Mouse (Mus musculus): ENCODE results near the gene Pot1a. TPM values are rescaled to one million over a fixed set of nuclear protein-coding genes. Genes with fewer than 3 reads are reported as not detected.
A peak's percentile ranks its signal among the peaks of the same experiment; 100 is the strongest.

Gene Pot1a
- 29.0 and 29.4 TPM in 2 replicates for polyA plus RNA-seq (2016; fragmentation: Nextera tagmentation; extraction: Ambion mirVana)

GRCm38 (mm10) chr6:25808806-25809495 is at the start of gene Pot1a:
TSS of gene Pot1a (minus strand) at chr6:25809246.
- DNase-seq (ENCODE audit: low spot score), result peak; percentile 98
- Histone ChIP-seq H3K9me3 (no peaks in the 10 kb centered on the region), H3K27me3 (ENCODE audit: insufficient read depth, poor library complexity, severe bottlenecking) (no peaks in the 10 kb centered on the region), H3K36me3 (peaks cover 4% of the 10 kb centered on the region; the same call in 1 of the 2 replicates), H3K4me3 (peak within 1 kb of the TSS; percentile 68), H3K27ac (peak within 1 kb of the TSS; percentile 92), H3K4me1 (0 out of 2 replicates have a peak, but pooled peaks cover 3% of the 10 kb centered on the region)
- WGBS, result under 1% methylated on average over 34 of the region's 34 CpGs

- Histone ChIP-seq H3K4me3 (no peak overlapping the region), H3K36me3 (no peaks in the 10 kb centered on the region), H3K4me1 (no peaks in the 10 kb centered on the region), H3K9me3 (no peaks in the 10 kb centered on the region), H3K27me3 (ENCODE audit: insufficient read depth, poor library complexity, severe bottlenecking) (no peaks in the 10 kb centered on the region), H3K27ac (no peak overlapping the region)
- DNase-seq (ENCODE audit: low spot score), result no peak
- 47% methylated on average over 2 of the region's 2 CpGs for WGBS
These were observed 27.2 kb upstream of the Pot1a start for GRCm38 (mm10) chr6:25836261-25836660.

DNA sequence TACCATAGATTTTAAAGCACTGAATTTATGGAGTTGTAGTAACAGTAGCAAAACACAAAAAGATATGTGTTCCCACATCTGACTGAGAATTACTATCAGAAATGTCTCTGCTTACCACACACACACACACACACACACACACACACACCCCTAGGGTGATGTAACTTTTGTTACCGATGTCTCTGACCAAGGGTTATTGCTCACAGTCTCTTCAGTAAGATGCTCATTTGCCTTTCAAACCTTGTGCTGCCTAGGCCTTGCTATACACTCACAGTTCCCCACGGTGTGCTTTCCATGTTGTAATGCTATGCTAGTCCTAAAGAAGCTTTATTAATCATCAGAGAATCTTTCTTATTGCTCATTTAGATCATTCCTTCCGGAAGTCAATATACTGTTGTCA is 3.0 kb downstream of the Pot1a start:
- no peaks in the 10 kb centered on the region for H3K9me3 ChIP-seq
- H3K36me3 ChIP-seq, result peaks cover 6% of the 10 kb centered on the region; the same call in 1 of the 2 replicates
- no peak overlapping the region for H3K4me3 ChIP-seq
- 0 out of 2 replicates have a peak, but pooled peaks cover 3% of the 10 kb centered on the region for H3K4me1 ChIP-seq
- WGBS, result 87% methylated on average over 3 of the region's 3 CpGs
- H3K27ac ChIP-seq, result no peak overlapping the region
- DNase-seq (ENCODE audit: low spot score), result no peak
- no peaks in the 10 kb centered on the region for H3K27me3 ChIP-seq (ENCODE audit: insufficient read depth, poor library complexity, severe bottlenecking)

DNA sequence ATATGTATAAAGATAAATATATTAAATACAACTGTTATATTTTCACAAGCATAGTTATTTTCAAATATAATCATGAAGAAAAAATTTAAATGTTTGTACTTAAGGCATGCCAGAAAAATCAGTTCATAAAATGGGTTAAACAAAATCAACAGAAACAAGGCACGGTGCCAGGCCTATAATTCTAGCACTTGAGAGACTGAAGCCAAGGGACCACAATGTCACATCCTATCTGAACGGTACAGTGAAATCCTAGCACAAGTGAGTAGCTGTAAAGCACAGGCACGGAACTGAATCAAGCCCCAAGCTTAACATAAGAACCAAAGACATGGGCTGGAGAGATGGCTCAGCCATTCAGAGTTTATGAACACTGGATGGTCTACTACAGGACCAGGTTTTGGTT is 6.8 kb downstream of the Pot1a start:
- no peak for DNase-seq (ENCODE audit: low spot score)
- Histone ChIP-seq H3K9me3 (no peaks in the 10 kb centered on the region), H3K36me3 (peaks cover 15% of the 10 kb centered on the region; the same call in 1 of the 2 replicates), H3K27me3 (ENCODE audit: insufficient read depth, poor library complexity, severe bottlenecking) (no peaks in the 10 kb centered on the region), H3K4me1 (0 out of 2 replicates have a peak, but pooled peaks cover 2% of the 10 kb centered on the region), H3K27ac (no peak overlapping the region), H3K4me3 (no peak overlapping the region)
- 90% methylated on average over 3 of the region's 3 CpGs for WGBS

DNA sequence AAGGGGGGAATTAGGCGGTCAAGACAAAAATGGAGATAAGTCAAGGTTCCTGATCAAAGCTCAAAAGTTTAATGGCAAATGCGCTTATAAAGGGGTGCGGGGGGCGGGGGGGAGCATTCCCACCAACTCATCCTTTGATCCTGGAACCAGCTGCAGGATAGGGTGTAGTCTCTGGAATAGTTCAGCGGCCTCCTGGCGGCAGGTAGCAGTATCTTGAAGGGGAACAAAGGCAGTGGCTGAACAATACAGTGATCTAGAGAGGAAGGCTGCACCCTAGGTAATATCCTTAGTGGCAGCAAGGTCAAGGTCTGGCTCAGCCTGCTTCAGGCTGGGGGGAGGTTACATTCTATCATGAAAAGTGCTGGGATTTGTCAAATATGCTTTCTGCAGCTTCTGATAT is 7.8 kb downstream of the Pot1a start:
- Histone ChIP-seq H3K4me1 (no peaks in the 10 kb centered on the region), H3K9me3 (no peaks in the 10 kb centered on the region), H3K27me3 (ENCODE audit: insufficient read depth, poor library complexity, severe bottlenecking) (no peaks in the 10 kb centered on the region), H3K36me3 (peaks cover 21% of the 10 kb centered on the region; the same call in 1 of the 2 replicates), H3K27ac (no peak overlapping the region), H3K4me3 (no peak overlapping the region)
- no peak for DNase-seq (ENCODE audit: low spot score)
- WGBS, result 93% methylated on average over 6 of the region's 6 CpGs

DNA sequence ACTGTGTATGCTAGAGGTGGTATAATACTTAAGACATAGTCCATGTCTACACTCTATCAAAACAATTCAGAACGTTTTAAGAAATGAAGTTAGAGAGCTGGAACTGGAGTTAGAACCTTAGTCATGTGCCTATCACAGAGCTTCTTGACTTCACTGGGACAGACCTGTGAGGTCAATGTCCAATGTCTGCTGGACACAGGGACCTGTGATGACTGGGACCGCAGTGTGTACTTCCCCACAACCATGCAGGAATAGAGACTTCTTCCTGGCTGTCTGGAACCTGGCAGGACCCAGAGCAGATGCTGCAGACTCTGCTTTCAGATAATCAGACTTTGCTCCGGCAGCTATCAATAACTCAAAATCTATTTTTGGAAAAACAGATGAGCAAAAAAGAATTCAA is 40.8 kb downstream of the Pot1a start:
- no peaks in the 10 kb centered on the region for H3K4me1 ChIP-seq
- H3K4me3 ChIP-seq, result no peak overlapping the region
- H3K9me3 ChIP-seq, result no peaks in the 10 kb centered on the region
- peaks cover 33% of the 10 kb centered on the region for H3K36me3 ChIP-seq
- H3K27me3 ChIP-seq (ENCODE audit: insufficient read depth, poor library complexity, severe bottlenecking), result no peaks in the 10 kb centered on the region
- 76% methylated on average over 3 of the region's 3 CpGs for WGBS
- H3K27ac ChIP-seq, result no peak overlapping the region
- no peak for DNase-seq (ENCODE audit: low spot score)

DNA sequence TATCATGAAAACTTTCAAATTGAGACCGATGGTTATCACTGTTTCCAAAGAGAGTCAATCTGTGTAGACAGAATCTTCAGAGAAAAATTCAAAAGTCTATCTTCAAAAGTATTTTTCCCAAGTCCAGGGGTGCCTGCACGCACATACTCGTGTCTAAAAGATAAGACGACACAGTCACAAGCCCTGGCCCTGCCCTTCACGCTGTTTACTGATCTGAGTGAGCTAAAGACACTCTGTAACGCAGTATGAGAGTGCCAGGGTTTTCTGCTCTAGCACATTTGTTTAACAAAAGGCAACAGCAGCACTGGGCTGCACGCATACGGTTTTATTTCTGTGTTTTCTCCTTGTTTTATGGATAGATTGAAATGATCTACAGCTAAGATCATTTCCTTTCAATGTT is 41.5 kb downstream of the Pot1a start:
- no peaks in the 10 kb centered on the region for H3K27me3 ChIP-seq (ENCODE audit: insufficient read depth, poor library complexity, severe bottlenecking)
- no peaks in the 10 kb centered on the region for H3K9me3 ChIP-seq
- WGBS, result 79% methylated on average over 8 of the region's 8 CpGs
- H3K27ac ChIP-seq, result no peak overlapping the region
- no peak overlapping the region for H3K4me3 ChIP-seq
- DNase-seq (ENCODE audit: low spot score), result no peak
- H3K4me1 ChIP-seq, result no peaks in the 10 kb centered on the region
- peaks cover 38% of the 10 kb centered on the region for H3K36me3 ChIP-seq

GRCm38 (mm10) chr6:25767073-25767472 is 42.0 kb downstream of the Pot1a start:
- Histone ChIP-seq H3K4me3 (no peak overlapping the region), H3K27ac (no peak overlapping the region), H3K9me3 (no peaks in the 10 kb centered on the region), H3K36me3 (peaks cover 39% of the 10 kb centered on the region), H3K27me3 (ENCODE audit: insufficient read depth, poor library complexity, severe bottlenecking) (no peaks in the 10 kb centered on the region), H3K4me1 (no peaks in the 10 kb centered on the region)
- no peak for DNase-seq (ENCODE audit: low spot score)
- WGBS, result 77% methylated on average over 7 of the region's 7 CpGs

DNA sequence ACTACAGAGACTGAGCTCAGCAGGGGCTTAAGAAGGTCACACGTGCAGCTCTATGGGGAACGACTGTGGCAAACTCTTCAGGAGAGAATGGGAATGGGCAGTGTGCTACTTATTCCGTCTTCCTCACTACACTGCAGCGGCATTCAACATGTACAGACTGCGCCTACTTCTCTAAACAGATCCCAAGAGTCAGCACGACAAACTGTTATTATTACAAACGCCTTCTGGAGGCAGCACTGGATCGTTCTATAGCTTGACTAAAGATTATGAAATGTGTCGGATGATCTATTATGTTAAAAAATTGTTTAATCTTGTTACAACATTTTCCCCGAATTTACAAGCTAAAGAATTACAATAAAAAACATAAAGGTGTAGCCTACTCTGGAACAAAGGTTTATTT is 42.8 kb downstream of the Pot1a start:
- Histone ChIP-seq H3K36me3 (peaks cover 44% of the 10 kb centered on the region), H3K27ac (no peak overlapping the region), H3K4me1 (no peaks in the 10 kb centered on the region), H3K9me3 (no peaks in the 10 kb centered on the region), H3K27me3 (ENCODE audit: insufficient read depth, poor library complexity, severe bottlenecking) (no peaks in the 10 kb centered on the region), H3K4me3 (no peak overlapping the region)
- 86% methylated on average over 10 of the region's 10 CpGs for WGBS
- no peak for DNase-seq (ENCODE audit: low spot score)

GRCm38 (mm10) chr6:25752651-25753050 is 56.4 kb downstream of the Pot1a start:
- Histone ChIP-seq H3K9me3 (no peaks in the 10 kb centered on the region), H3K27ac (no peak overlapping the region), H3K36me3 (peaks cover 39% of the 10 kb centered on the region), H3K4me3 (no peak overlapping the region), H3K27me3 (ENCODE audit: insufficient read depth, poor library complexity, severe bottlenecking) (no peaks in the 10 kb centered on the region), H3K4me1 (no peaks in the 10 kb centered on the region)
- DNase-seq (ENCODE audit: low spot score), result no peak
- 96% methylated on average over 1 of the region's 1 CpGs for WGBS

GRCm38 (mm10) chr6:25736533-25736932 is 72.5 kb downstream of the Pot1a start:
- Histone ChIP-seq H3K4me3 (no peak overlapping the region), H3K36me3 (no peaks in the 10 kb centered on the region), H3K27me3 (ENCODE audit: insufficient read depth, poor library complexity, severe bottlenecking) (no peaks in the 10 kb centered on the region), H3K4me1 (no peaks in the 10 kb centered on the region), H3K27ac (no peak overlapping the region), H3K9me3 (no peaks in the 10 kb centered on the region)
- DNase-seq (ENCODE audit: low spot score), result no peak

DNA sequence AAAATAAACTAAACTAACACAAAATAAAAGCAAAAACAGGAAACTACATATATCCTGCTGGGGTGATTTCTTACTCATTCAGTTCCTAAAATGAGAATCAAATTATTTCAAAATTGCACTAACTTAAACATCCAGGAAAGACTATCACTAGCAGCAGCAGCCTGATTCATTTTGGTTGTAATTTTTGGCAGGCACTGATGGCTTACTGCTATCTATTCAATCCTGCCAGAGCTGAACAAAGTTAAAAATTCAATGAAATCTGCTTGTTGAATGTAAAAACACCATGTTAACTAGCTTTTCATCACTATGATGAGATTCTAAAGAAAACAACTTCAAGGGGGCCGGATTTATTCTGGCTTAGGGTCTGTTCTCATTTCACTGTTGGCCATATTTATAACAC is 82.5 kb downstream of the Pot1a start:
- H3K36me3 ChIP-seq, result no peaks in the 10 kb centered on the region
- DNase-seq (ENCODE audit: low spot score), result no peak
- H3K27ac ChIP-seq, result no peak overlapping the region
- H3K4me3 ChIP-seq, result no peak overlapping the region
- 73% methylated on average over 1 of the region's 1 CpGs for WGBS
- no peaks in the 10 kb centered on the region for H3K27me3 ChIP-seq (ENCODE audit: insufficient read depth, poor library complexity, severe bottlenecking)
- H3K9me3 ChIP-seq, result no peaks in the 10 kb centered on the region
- no peaks in the 10 kb centered on the region for H3K4me1 ChIP-seq

GRCm38 (mm10) chr6:25710601-25711000 is 98.4 kb downstream of the Pot1a start:
- Histone ChIP-seq H3K4me3 (no peak overlapping the region), H3K9me3 (no peaks in the 10 kb centered on the region), H3K36me3 (no peaks in the 10 kb centered on the region), H3K27ac (no peak overlapping the region), H3K4me1 (no peaks in the 10 kb centered on the region), H3K27me3 (ENCODE audit: insufficient read depth, poor library complexity, severe bottlenecking) (no peaks in the 10 kb centered on the region)
- 12% methylated on average over 2 of the region's 2 CpGs for WGBS
- DNase-seq (ENCODE audit: low spot score), result no peak

Data from heart, embryonic 10.5 days (tissue).